Mouse (Mus musculus): Measurements from ENCODE around the gene Fn3k. TPM values are rescaled to one million over a fixed set of nuclear protein-coding genes. Genes with fewer than 3 reads are reported as not detected.

The Fn3k gene
- total and polyA plus RNA-seq, 3 experiments = 0.07 to 0.27 TPM; not detected in 1

DNA sequence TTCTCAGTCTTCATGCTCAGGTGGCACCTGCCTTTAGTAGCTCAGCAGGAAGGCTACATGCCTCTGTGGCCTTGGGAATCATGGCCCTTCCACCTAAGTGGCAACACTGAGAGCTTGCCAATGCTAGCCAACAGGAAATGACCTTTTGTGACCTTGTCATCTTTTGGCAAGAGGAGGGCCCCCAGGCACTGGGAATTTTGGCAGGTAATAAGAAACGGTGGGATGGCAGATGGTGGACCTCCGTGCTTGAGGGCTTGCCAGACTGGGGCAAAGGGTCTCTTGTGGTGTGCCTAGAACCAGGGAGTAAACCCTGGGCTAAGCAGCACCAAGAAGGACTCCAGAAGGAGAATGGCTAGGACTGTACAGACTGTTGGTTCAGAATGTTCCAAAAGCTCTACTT, 7.4 kb downstream of the Fn3k start:
- H3K9me3 ChIP-seq (replicated peaks; ENCODE audit: insufficient read depth, low read length) = no peaks in the 10 kb centered on the region
- H3K4me3 ChIP-seq (ENCODE audit: control insufficient read depth in 1 of 2, insufficient read depth in 1 of 2, low read depth in 2 of 2, low read length in 2 of 2) = no peak overlapping the region
- no peak overlapping the region for H3K27ac ChIP-seq (ENCODE audit: control insufficient read depth, low read depth, low read length)
- no peak for TF ChIP-seq ZMIZ1 (IDR thresholded peaks at IDR 0.05; ENCODE audit: low read depth, low read length)
- TF ChIP-seq MYC (IDR thresholded peaks at IDR 0.05; ENCODE audit: low read depth, low read length) = no peak
- no peak for TF ChIP-seq USF2 (IDR thresholded peaks at IDR 0.05; ENCODE audit: borderline replicate concordance in 1 of 2, insufficient read depth in 1 of 2, low read depth in 1 of 2, low read length in 2 of 2)
- DNase-seq (ENCODE audit: low read depth, low spot score) = no peak
- H3K27me3 ChIP-seq (ENCODE audit: control insufficient read depth in 1 of 2, insufficient read depth in 2 of 2, low read length in 2 of 2) = peaks cover 3 to 6% of the 10 kb centered on the region in 2 experiments; a peak in 3 of 4 replicates
- H3K4me1 ChIP-seq (ENCODE audit: control insufficient read depth in 1 of 2, insufficient read depth in 2 of 2, low read length in 2 of 2) = peaks cover 0 to 6% of the 10 kb centered on the region in 2 experiments; a peak in 3 of 4 replicates
- H3K79me2 ChIP-seq (ENCODE audit: control insufficient read depth, insufficient read depth, low read length, poor library complexity) = no peaks in the 10 kb centered on the region
- H3K9ac ChIP-seq (ENCODE audit: control insufficient read depth, low read depth, low read length, poor library complexity, severe bottlenecking) = no peak overlapping the region
- peaks cover 0 to 9% of the 10 kb centered on the region in 2 experiments; a peak in 2 of 4 replicates for H3K36me3 ChIP-seq (ENCODE audit: control insufficient read depth in 1 of 2, insufficient read depth in 2 of 2, low read length in 2 of 2)

DNA sequence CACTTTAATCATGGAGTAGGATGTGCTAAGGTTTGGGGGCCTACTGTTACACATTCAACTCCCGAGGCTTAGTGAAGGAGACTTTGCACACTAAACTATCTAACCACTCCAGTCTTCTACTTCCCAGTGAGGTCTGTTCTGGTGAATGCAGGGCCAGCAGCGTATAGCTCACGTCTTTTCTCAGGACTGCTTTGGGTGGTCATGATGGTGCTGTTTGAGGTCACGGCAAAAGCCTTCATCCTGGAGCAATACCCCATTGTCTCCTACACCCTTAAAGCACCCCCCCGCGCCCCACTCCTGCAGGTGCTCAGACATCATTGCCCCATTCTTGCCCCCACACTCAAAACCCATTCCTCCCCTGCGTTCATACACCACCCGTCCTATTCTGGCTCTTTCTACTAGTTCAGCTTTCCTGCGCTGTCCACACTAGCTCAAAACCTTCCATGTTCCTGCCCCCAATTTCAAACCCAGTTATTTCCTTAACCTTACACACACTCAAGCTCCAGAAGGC, 16.6 kb downstream of the Fn3k start:
- H3K4me3 ChIP-seq (ENCODE audit: control insufficient read depth in 1 of 2, insufficient read depth in 1 of 2, low read depth in 2 of 2, low read length in 2 of 2) = peak overlapping the region; percentile 39 to 89
- H3K79me2 ChIP-seq (ENCODE audit: control insufficient read depth, insufficient read depth, low read length, poor library complexity) = peaks cover 12% of the 10 kb centered on the region
- no peaks in the 10 kb centered on the region for H3K9me3 ChIP-seq (replicated peaks; ENCODE audit: insufficient read depth, low read length)
- H3K27ac ChIP-seq (ENCODE audit: control insufficient read depth, low read depth, low read length) = no peak overlapping the region
- H3K27me3 ChIP-seq (ENCODE audit: control insufficient read depth in 1 of 2, insufficient read depth in 2 of 2, low read length in 2 of 2) = peaks cover 0 to 2% of the 10 kb centered on the region in 2 experiments; a peak in 1 of 4 replicates
- H3K9ac ChIP-seq (ENCODE audit: control insufficient read depth, low read depth, low read length, poor library complexity, severe bottlenecking) = peak overlapping the region; percentile 26
- peaks cover 0 to 15% of the 10 kb centered on the region in 2 experiments; a peak in 3 of 4 replicates for H3K36me3 ChIP-seq (ENCODE audit: control insufficient read depth in 1 of 2, insufficient read depth in 2 of 2, low read length in 2 of 2)
- TF ChIP-seq NRF1 (IDR thresholded peaks at IDR 0.05; ENCODE audit: insufficient read depth, low read depth, low read length, poor library complexity, severe bottlenecking) (no peak), POLR2AphosphoS2 (IDR thresholded peaks at IDR 0.05; ENCODE audit: low read length) (no peak; the same call in 1 of the 2 replicates), SMC3 (IDR thresholded peaks at IDR 0.05; ENCODE audit: low read depth, low read length) (no peak)
- no peak for DNase-seq (ENCODE audit: low read depth, low spot score)
- H3K4me1 ChIP-seq (ENCODE audit: control insufficient read depth in 1 of 2, insufficient read depth in 2 of 2, low read length in 2 of 2) = peaks cover 4 to 17% of the 10 kb centered on the region in 2 experiments

DNA sequence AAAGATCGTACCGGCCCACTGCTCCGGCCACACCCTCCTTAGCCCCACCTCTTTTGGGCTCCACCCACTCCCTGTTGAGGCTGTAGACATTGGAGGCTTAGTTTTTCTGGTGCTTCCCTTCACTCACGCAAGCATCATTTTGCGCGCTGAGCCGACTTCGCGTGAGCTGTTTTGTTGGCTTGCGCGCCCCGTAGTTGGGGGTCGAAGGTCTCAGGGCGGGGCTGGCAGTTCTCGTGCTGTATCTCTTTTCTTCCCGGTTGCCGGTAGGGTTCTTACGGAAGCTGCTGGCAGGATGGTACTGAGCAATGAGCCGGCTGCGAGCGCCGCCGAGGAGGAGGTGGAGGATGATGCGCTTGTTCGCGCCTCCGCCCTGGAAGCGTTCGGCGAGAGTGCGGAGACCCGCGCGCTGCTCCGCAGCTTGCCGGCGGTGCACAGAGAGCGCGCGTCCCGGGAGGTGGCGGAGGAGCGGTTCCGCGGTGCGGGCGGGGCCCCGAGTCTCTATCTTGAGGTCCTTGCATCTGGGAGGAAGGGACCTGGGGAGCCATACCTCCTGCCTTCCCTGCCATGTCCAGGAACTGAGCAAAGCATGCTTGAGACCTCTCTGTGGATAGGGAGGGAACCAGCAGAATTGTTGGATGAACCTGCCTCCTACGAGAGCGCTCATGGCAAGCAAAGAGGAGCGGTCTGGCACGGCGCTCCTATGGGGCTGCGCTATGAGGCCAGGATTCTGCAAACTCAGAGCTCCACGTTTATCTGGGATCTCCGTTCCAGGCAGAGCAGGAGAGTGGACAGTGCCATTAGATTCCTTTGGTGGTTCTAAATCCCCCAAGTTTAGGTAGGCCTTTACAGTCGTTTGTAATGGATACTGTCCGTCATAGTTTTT, 17.3 kb downstream of the Fn3k start, which contains the start of gene Tbcd:
Tbcd (plus strand) TSS at position 197 of the 883 bp plus-strand sequence.
- Histone ChIP-seq H3K36me3 (ENCODE audit: control insufficient read depth in 1 of 2, insufficient read depth in 2 of 2, low read length in 2 of 2) (peaks cover 0 to 11% of the 10 kb centered on the region in 2 experiments; a peak in 3 of 4 replicates), H3K4me1 (ENCODE audit: control insufficient read depth in 1 of 2, insufficient read depth in 2 of 2, low read length in 2 of 2) (peaks cover 4 to 13% of the 10 kb centered on the region in 2 experiments; a peak in 3 of 4 replicates)
- TF ChIP-seq ZMIZ1 (IDR thresholded peaks at IDR 0.05; ENCODE audit: low read depth, low read length) (peak; percentile 86; the same call in 1 of the 2 replicates), NELFE (IDR thresholded peaks at IDR 0.05; ENCODE audit: low read depth, low read length) (peak; percentile 96), NRF1 (IDR thresholded peaks at IDR 0.05; ENCODE audit: insufficient read depth, low read depth, low read length, poor library complexity, severe bottlenecking) (peak; percentile 50; the same call in 1 of the 2 replicates), ELF1 (IDR thresholded peaks at IDR 0.05; ENCODE audit: low read depth, low read length) (peak; percentile 97), TAL1 (IDR thresholded peaks at IDR 0.05; ENCODE audit: low read length) (no peak), USF1 (IDR thresholded peaks at IDR 0.05; ENCODE audit: low read depth, low read length) (peak; percentile 48; the same call in 1 of the 2 replicates), EP300 (IDR thresholded peaks at IDR 0.05; ENCODE audit: low read depth in 1 of 2, low read length in 2 of 2) (peak in 1 of 2 experiments; percentile 50; a peak in 1 of 4 replicates), RAD21 (IDR thresholded peaks at IDR 0.05; ENCODE audit: low read depth, low read length) (no peak), ZKSCAN1 (IDR thresholded peaks at IDR 0.05; ENCODE audit: low read depth, low read length) (no peak), MAFK (IDR thresholded peaks at IDR 0.05; ENCODE audit: borderline replicate concordance, low read depth, low read length) (no peak), CTCF (IDR thresholded peaks at IDR 0.05 in 2 of 3, conservative IDR thresholded peaks at IDR 0.05 in 1 of 3; ENCODE audit: control insufficient read depth in 1 of 3, insufficient read depth in 1 of 3, low read depth in 2 of 3, low read length in 3 of 3, poor library complexity in 1 of 3, severe bottlenecking in 1 of 3) (no peak), GATA1 (IDR thresholded peaks at IDR 0.05; ENCODE audit: low read depth, low read length) (no peak; the same call in 1 of the 2 replicates), HCFC1 (IDR thresholded peaks at IDR 0.05; ENCODE audit: low read depth, low read length) (peak; percentile 99), ETS1 (IDR thresholded peaks at IDR 0.05; ENCODE audit: low read depth, low read length) (peak; percentile 53; the same call in 1 of the 2 replicates), ZC3H11A (IDR thresholded peaks at IDR 0.05; ENCODE audit: low read depth, low read length) (no peak), CHD2 (IDR thresholded peaks at IDR 0.05; ENCODE audit: low read length) (peak; percentile 91), TBP (IDR thresholded peaks at IDR 0.05; ENCODE audit: low read depth, low read length) (peak; percentile 89), CHD1 (IDR thresholded peaks at IDR 0.05; ENCODE audit: low read depth, low read length) (no peak)

More for the DNA sequence above, 17.3 kb downstream of the Fn3k start, which contains the start of gene Tbcd:
- H3K27me3 ChIP-seq (ENCODE audit: control insufficient read depth in 1 of 2, insufficient read depth in 2 of 2, low read length in 2 of 2) = peaks cover 0 to 2% of the 10 kb centered on the region in 2 experiments; a peak in 1 of 4 replicates
- no peaks in the 10 kb centered on the region for H3K9me3 ChIP-seq (replicated peaks; ENCODE audit: insufficient read depth, low read length)
- peak; percentile 99 for DNase-seq (ENCODE audit: low read depth, low spot score)
- H3K79me2 ChIP-seq (ENCODE audit: control insufficient read depth, insufficient read depth, low read length, poor library complexity) = peaks cover 12% of the 10 kb centered on the region
- H3K9ac ChIP-seq (ENCODE audit: control insufficient read depth, low read depth, low read length, poor library complexity, severe bottlenecking) = peak within 1 kb of the TSS; percentile 86
- H3K4me3 ChIP-seq (ENCODE audit: control insufficient read depth in 1 of 2, insufficient read depth in 1 of 2, low read depth in 2 of 2, low read length in 2 of 2) = peak within 1 kb of the TSS; percentile 65 to 89
- H3K27ac ChIP-seq (ENCODE audit: control insufficient read depth, low read depth, low read length) = peak within 1 kb of the TSS; percentile 66

Measured in MEL (cell line).